Mouse (Mus musculus): ENCODE results near the gene BC004004. TPM values are rescaled to one million over a fixed set of nuclear protein-coding genes. Genes with fewer than 3 reads are reported as not detected.
"Not testable (repeated sequence)": the region's sequence is repeated elsewhere in the genome, so short reads cannot be mapped to it uniquely, and the experiment has no call there.

The BC004004 gene
- total and polyA plus RNA-seq, 3 experiments = 19.8 to 68.0 (median 51.7) TPM

DNA sequence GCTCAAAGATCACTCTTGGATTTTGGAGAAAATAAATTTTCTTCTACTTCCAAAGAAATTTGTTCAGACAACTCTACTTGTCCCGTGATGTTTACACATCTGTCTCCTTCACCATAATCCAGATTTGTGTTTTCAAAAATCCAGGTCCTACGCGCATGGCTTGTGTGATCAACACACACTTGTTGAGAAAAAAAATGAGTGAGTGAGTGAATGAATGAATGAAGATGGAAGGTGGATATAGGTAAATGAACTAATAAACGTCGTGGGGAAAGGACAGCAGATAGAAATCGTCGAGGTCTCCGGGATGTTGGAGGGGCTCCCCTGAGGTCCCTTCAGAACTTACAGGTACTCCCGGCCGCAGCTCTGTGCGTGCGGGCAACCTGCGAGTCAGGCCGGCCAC is 5.2 kb upstream of the BC004004 start:
- TF ChIP-seq POLR2AphosphoS5 (IDR thresholded peaks at IDR 0.05; ENCODE audit: insufficient replicate concordance, low read depth, low read length) (no peak), CTCF (IDR thresholded peaks at IDR 0.05; ENCODE audit: low read depth, low read length) (no peak), GATA2 (IDR thresholded peaks at IDR 0.05; ENCODE audit: borderline replicate concordance, low read depth, low read length) (no peak), GATA1 (IDR thresholded peaks at IDR 0.05; ENCODE audit: borderline replicate concordance, low read length) (no peak), TAL1 (conservative IDR thresholded peaks at IDR 0.05; ENCODE audit: low read depth, low read length) (no peak)
- peaks cover 39% of the 10 kb centered on the region for H3K36me3 ChIP-seq (replicated peaks)
- no peak for ATAC-seq (ENCODE audit: extremely low read depth, insufficient number of reproducible peaks, low FRiP score, poor library complexity, severe bottlenecking)
- peaks cover 64% of the 10 kb centered on the region for H3K4me1 ChIP-seq (ENCODE audit: insufficient read depth, low read depth, low read length)
- H3K4me3 ChIP-seq (ENCODE audit: low read depth, low read length) = peak overlapping the region; percentile 79
- H3K9me3 ChIP-seq (replicated peaks) = no peaks in the 10 kb centered on the region
- no peak for DNase-seq (ENCODE audit: low spot score)
- H3K27me3 ChIP-seq (ENCODE audit: insufficient read depth, low read length) = no peaks in the 10 kb centered on the region

DNA sequence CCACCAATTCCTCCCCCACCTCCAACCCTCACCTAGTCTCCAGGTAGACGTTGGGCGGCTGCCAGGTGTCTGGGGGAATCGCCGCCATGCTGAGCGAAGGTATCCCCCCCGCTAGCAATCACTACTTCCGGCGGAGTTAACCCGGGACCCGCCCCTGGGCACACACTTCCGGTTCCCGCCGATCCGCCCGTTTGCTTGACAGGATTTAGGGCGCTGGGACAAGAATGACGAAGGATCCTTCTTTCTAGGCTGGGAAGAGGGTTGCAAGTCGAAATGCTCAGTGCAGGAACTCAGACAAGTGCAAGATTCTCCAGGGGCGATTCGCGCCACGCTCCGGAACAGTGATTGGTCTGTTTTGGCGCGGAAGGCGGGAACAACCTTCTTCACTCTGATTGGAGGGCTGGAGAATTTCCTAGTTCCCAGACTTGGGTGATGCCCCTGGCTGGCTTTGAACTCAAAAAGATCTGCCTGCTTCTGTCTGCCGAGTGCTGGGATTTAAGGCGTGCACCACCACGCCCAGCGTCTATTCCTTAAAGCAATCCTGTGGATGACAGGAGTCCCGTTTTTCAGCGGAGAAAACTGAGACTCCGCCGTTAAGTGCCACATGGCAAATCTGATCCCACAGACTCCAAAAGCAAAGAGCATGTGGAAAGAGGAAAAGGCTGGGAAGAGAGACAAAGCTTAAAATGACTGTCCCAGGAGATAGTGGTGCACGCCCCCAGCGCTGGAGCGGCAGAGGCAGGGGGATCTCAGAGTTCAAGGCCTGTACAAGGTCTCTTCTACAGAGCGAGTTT is 4.6 kb upstream of the BC004004 start, which contains the start of gene Ppil1:
TSS of gene Ppil1 (minus strand) at position 347 of the 794 bp plus-strand sequence.
- Histone ChIP-seq H3K36me3 (replicated peaks) (peaks cover 34% of the 10 kb centered on the region), H3K4me1 (ENCODE audit: insufficient read depth, low read depth, low read length) (peaks cover 60% of the 10 kb centered on the region), H3K27me3 (ENCODE audit: insufficient read depth, low read length) (no peaks in the 10 kb centered on the region), H3K9me3 (replicated peaks) (no peaks in the 10 kb centered on the region), H3K4me3 (ENCODE audit: low read depth, low read length) (peak within 1 kb of the TSS; percentile 79)
- no peak for TF ChIP-seq CTCF (IDR thresholded peaks at IDR 0.05; ENCODE audit: low read depth, low read length)
- TF ChIP-seq POLR2AphosphoS5 (IDR thresholded peaks at IDR 0.05; ENCODE audit: insufficient replicate concordance, low read depth, low read length) = no peak
- no peak for TF ChIP-seq TAL1 (conservative IDR thresholded peaks at IDR 0.05; ENCODE audit: low read depth, low read length)
- TF ChIP-seq GATA1 (IDR thresholded peaks at IDR 0.05; ENCODE audit: borderline replicate concordance, low read length) = no peak
- TF ChIP-seq GATA2 (IDR thresholded peaks at IDR 0.05; ENCODE audit: borderline replicate concordance, low read depth, low read length) = no peak
- peak; percentile 35; the same call in 1 of the 2 replicates for ATAC-seq (ENCODE audit: extremely low read depth, insufficient number of reproducible peaks, low FRiP score, poor library complexity, severe bottlenecking)
- DNase-seq (ENCODE audit: low spot score) = peak; percentile 85

- Histone ChIP-seq H3K4me1 (ENCODE audit: insufficient read depth, low read depth, low read length) (peaks cover 59% of the 10 kb centered on the region), H3K36me3 (replicated peaks) (peaks cover 27% of the 10 kb centered on the region), H3K4me3 (ENCODE audit: low read depth, low read length) (peak overlapping the region; percentile 79), H3K27me3 (ENCODE audit: insufficient read depth, low read length) (no peaks in the 10 kb centered on the region), H3K9me3 (replicated peaks) (no peaks in the 10 kb centered on the region)
- no peak for TF ChIP-seq POLR2AphosphoS5 (IDR thresholded peaks at IDR 0.05; ENCODE audit: insufficient replicate concordance, low read depth, low read length)
- no peak for TF ChIP-seq TAL1 (conservative IDR thresholded peaks at IDR 0.05; ENCODE audit: low read depth, low read length)
- TF ChIP-seq GATA2 (IDR thresholded peaks at IDR 0.05; ENCODE audit: borderline replicate concordance, low read depth, low read length) = no peak
- no peak for TF ChIP-seq GATA1 (IDR thresholded peaks at IDR 0.05; ENCODE audit: borderline replicate concordance, low read length)
- TF ChIP-seq CTCF (IDR thresholded peaks at IDR 0.05; ENCODE audit: low read depth, low read length) = no peak
- no peak for ATAC-seq (ENCODE audit: extremely low read depth, insufficient number of reproducible peaks, low FRiP score, poor library complexity, severe bottlenecking)
- no peak for DNase-seq (ENCODE audit: low spot score)
Observed at GRCm38 (mm10) chr17:29264760-29265159, 3.8 kb upstream of the BC004004 start.

DNA sequence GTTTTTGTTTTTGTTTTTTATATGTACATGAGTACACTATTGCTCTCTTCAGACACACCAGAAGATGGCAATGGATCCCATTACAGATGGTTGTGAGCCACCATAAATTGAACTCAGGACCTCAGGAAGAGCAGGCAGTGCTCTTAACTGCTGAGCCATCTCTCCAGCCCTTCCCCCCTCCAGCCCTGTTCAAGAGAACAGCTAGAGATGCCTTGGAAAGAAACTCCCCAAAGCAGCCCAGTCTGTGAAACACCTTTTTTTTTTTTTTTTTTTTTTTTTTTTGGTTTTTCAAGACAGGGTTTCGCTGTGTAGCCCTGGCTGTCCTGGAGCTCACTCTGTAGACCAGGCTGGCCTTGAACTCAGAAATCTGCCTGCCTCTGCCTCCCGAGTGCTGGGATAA is 1.5 kb upstream of the BC004004 start:
- H3K9me3 ChIP-seq (replicated peaks); ATAC-seq (ENCODE audit: extremely low read depth, insufficient number of reproducible peaks, low FRiP score, poor library complexity, severe bottlenecking); DNase-seq (ENCODE audit: low spot score); H3K27me3 ChIP-seq (ENCODE audit: insufficient read depth, low read length); H3K4me3 ChIP-seq (ENCODE audit: low read depth, low read length): not testable (repeated sequence)
- peaks cover 53% of the 10 kb centered on the region for H3K4me1 ChIP-seq (ENCODE audit: insufficient read depth, low read depth, low read length)
- H3K36me3 ChIP-seq (replicated peaks) = peaks cover 22% of the 10 kb centered on the region

DNA sequence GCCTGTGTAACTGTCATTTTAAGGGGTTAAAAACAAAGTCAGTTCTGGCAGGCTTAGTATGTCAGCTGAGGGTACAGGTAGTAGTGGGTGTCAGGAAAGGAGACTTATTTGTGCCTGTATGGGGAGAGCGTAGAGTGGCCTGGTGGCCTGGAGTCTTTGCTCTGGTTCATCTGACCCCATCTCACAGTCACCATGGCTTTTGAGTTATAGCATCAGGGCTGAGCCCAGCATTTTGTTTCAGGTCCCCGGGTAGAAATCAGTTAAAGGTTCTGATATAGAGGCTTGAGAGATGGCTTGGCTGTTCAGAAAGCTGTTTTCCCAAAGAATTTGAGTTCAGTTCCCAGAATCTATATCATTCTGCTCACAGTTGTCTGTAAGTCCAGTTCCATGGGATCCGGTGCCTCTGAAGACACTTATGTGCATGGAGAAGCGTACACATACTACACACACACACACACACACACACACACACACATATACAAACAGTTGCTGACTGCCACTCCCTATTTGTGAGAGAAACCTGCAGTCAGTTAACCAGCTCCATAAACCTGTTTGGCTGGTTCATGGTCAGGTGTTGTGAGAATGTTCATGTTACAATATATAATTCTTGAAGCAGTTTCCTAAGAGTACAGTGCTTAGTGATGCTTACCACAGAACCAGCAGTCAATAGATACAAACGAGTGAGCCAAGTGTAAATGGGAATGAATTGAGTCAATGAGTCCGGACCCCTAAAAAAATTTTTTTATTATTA is 482 bp upstream of the BC004004 start:
- no peaks in the 10 kb centered on the region for H3K9me3 ChIP-seq (replicated peaks)
- no peak for DNase-seq (ENCODE audit: low spot score)
- TF ChIP-seq GATA1 (IDR thresholded peaks at IDR 0.05; ENCODE audit: borderline replicate concordance, low read length) (no peak), POLR2AphosphoS5 (IDR thresholded peaks at IDR 0.05; ENCODE audit: insufficient replicate concordance, low read depth, low read length) (no peak), TAL1 (conservative IDR thresholded peaks at IDR 0.05; ENCODE audit: low read depth, low read length) (no peak), CTCF (IDR thresholded peaks at IDR 0.05; ENCODE audit: low read depth, low read length) (no peak), GATA2 (IDR thresholded peaks at IDR 0.05; ENCODE audit: borderline replicate concordance, low read depth, low read length) (no peak)
- peak overlapping the region; percentile 13; the same call in 1 of the 2 replicates for H3K4me3 ChIP-seq (ENCODE audit: low read depth, low read length)
- H3K27me3 ChIP-seq (ENCODE audit: insufficient read depth, low read length) = no peaks in the 10 kb centered on the region
- peaks cover 23% of the 10 kb centered on the region for H3K36me3 ChIP-seq (replicated peaks)
- no peak for ATAC-seq (ENCODE audit: extremely low read depth, insufficient number of reproducible peaks, low FRiP score, poor library complexity, severe bottlenecking)
- H3K4me1 ChIP-seq (ENCODE audit: insufficient read depth, low read depth, low read length) = peaks cover 47% of the 10 kb centered on the region

DNA sequence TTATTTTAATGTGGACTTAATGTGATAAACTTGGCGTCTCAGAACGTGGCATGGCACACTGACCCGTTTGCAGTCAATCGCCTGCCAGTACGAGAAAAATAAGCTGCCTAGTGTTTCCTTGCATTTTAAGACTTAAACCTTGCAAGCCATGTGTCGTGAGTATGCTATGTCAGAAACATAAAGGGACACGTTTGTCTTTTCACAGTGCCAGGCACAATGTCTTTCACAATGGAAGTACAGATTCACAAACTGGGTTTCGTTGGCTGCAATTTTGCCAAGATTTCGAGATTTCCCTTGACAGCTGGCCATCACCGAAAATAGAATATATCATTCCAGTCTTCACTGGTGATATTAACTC is 740 bp downstream of the BC004004 start:
- no peak for DNase-seq (ENCODE audit: low spot score)
- no peak for ATAC-seq (ENCODE audit: extremely low read depth, insufficient number of reproducible peaks, low FRiP score, poor library complexity, severe bottlenecking)
- TF ChIP-seq CTCF (IDR thresholded peaks at IDR 0.05; ENCODE audit: low read depth, low read length) (no peak), GATA2 (IDR thresholded peaks at IDR 0.05; ENCODE audit: borderline replicate concordance, low read depth, low read length) (no peak)

More for the DNA sequence above, 740 bp downstream of the BC004004 start:
- H3K9me3 ChIP-seq (replicated peaks) = no peaks in the 10 kb centered on the region
- peak overlapping the region; percentile 89 for H3K4me3 ChIP-seq (ENCODE audit: low read depth, low read length)
- H3K36me3 ChIP-seq (replicated peaks) = peaks cover 31% of the 10 kb centered on the region
- no peaks in the 10 kb centered on the region for H3K27me3 ChIP-seq (ENCODE audit: insufficient read depth, low read length)
- peaks cover 47% of the 10 kb centered on the region for H3K4me1 ChIP-seq (ENCODE audit: insufficient read depth, low read depth, low read length)

All from G1E (cell line).